Mouse (Mus musculus) spleen, adult 2 months (tissue): ENCODE results near the gene Fkbp2.

Experiments used
- CTCF ChIP-seq: fragments of 200-500 bp; IDR thresholded peaks from 2 replicates; pipeline ENCODE4 v1.5.1; 2011; ENCODE audit warnings: mild to moderate bottlenecking, inconsistent platforms; ENCODE audit not compliant: insufficient read depth, insufficient read length, insufficient replicate concordance; ENCODE audit errors: extremely low read depth
- POLR2A ChIP-seq: fragments of 200-500 bp; IDR thresholded peaks from 2 replicates; pipeline ENCODE4 v1.6.1; 2011; ENCODE audit warnings: low read depth, low read length, inconsistent platforms

DNA sequence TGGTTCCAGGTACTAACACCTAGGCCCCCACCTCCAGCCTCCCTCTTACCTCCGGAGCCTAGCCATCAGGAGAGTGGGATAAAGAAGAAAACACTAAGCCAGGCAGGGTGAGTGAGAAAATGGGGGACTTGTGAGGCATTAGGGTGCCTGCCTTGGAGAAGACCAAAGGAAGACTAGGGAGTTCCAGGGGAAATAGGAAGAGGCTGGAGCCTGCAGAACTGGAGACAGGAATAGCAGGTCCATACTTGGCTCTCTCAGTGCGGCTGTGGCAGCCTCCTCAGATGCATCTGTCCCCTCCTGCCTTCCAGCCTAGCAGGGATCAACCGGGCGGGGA, 47.2 kb downstream of the Fkbp2 start:
- TF ChIP-seq POLR2A = no peak
- TF ChIP-seq CTCF = no peak
